Mouse (Mus musculus): ENCODE measurements around the gene Timp2. TPM values are rescaled to one million over a fixed set of nuclear protein-coding genes. Genes with fewer than 3 reads are reported as not detected.
"Not testable (repeated sequence)": the region's sequence is repeated elsewhere in the genome, so short reads cannot be mapped to it uniquely, and the experiment has no call there.

The Timp2 gene
- total RNA-seq, 1 experiment from 2014 or later = 23.0 TPM

- ATAC-seq (replicated peaks in 1 of 2; ENCODE audit: insufficient read depth in 1 of 2, low FRiP score in 2 of 2, low TSS enrichment in 1 of 2, low read depth in 1 of 2, poor library complexity in 2 of 2, severe bottlenecking in 2 of 2) = no peak
Measured at GRCm38 (mm10) chr11:118323974-118324373, 31.6 kb downstream of the Timp2 start.

GRCm38 (mm10) chr11:118322647-118323046, 32.9 kb downstream of the Timp2 start:
- no peak for ATAC-seq (replicated peaks in 1 of 2; ENCODE audit: insufficient read depth in 1 of 2, low FRiP score in 2 of 2, low TSS enrichment in 1 of 2, low read depth in 1 of 2, poor library complexity in 2 of 2, severe bottlenecking in 2 of 2)

- ATAC-seq (replicated peaks in 1 of 2; ENCODE audit: insufficient read depth in 1 of 2, low FRiP score in 2 of 2, low TSS enrichment in 1 of 2, low read depth in 1 of 2, poor library complexity in 2 of 2, severe bottlenecking in 2 of 2) = no peak
Measured at GRCm38 (mm10) chr11:118321971-118322370, 33.6 kb downstream of the Timp2 start.

GRCm38 (mm10) chr11:118321500-118321899, 34.0 kb downstream of the Timp2 start:
- no peak for ATAC-seq (replicated peaks in 1 of 2; ENCODE audit: insufficient read depth in 1 of 2, low FRiP score in 2 of 2, low TSS enrichment in 1 of 2, low read depth in 1 of 2, poor library complexity in 2 of 2, severe bottlenecking in 2 of 2)

- ATAC-seq (replicated peaks in 1 of 2; ENCODE audit: insufficient read depth in 1 of 2, low FRiP score in 2 of 2, low TSS enrichment in 1 of 2, low read depth in 1 of 2, poor library complexity in 2 of 2, severe bottlenecking in 2 of 2) = peak; percentile 40 to 67; a peak in 3 of 4 replicates
Measured at GRCm38 (mm10) chr11:118318678-118319077, 36.9 kb downstream of the Timp2 start.

- ATAC-seq (replicated peaks in 1 of 2; ENCODE audit: insufficient read depth in 1 of 2, low FRiP score in 2 of 2, low TSS enrichment in 1 of 2, low read depth in 1 of 2, poor library complexity in 2 of 2, severe bottlenecking in 2 of 2) = 0 out of 4 replicates have a peak, but pooled peaks of 1 of the 2 experiments have one; percentile 51
Measured at GRCm38 (mm10) chr11:118317129-118317528, 38.4 kb downstream of the Timp2 start.

- no peak for ATAC-seq (replicated peaks in 1 of 2; ENCODE audit: insufficient read depth in 1 of 2, low FRiP score in 2 of 2, low TSS enrichment in 1 of 2, low read depth in 1 of 2, poor library complexity in 2 of 2, severe bottlenecking in 2 of 2)
Measured at GRCm38 (mm10) chr11:118316231-118316806, 39.2 kb downstream of the Timp2 start.

- peak in 1 of 2 experiments; percentile 41; a peak in 1 of 4 replicates for ATAC-seq (replicated peaks in 1 of 2; ENCODE audit: insufficient read depth in 1 of 2, low FRiP score in 2 of 2, low TSS enrichment in 1 of 2, low read depth in 1 of 2, poor library complexity in 2 of 2, severe bottlenecking in 2 of 2)
Measured at GRCm38 (mm10) chr11:118312132-118312723, 43.3 kb downstream of the Timp2 start.

GRCm38 (mm10) chr11:118307962-118308361, 47.6 kb downstream of the Timp2 start:
- not testable (repeated sequence) for ATAC-seq (replicated peaks in 1 of 2; ENCODE audit: insufficient read depth in 1 of 2, low FRiP score in 2 of 2, low TSS enrichment in 1 of 2, low read depth in 1 of 2, poor library complexity in 2 of 2, severe bottlenecking in 2 of 2)

GRCm38 (mm10) chr11:118303959-118304358, 51.6 kb downstream of the Timp2 start:
- ATAC-seq (replicated peaks in 1 of 2; ENCODE audit: insufficient read depth in 1 of 2, low FRiP score in 2 of 2, low TSS enrichment in 1 of 2, low read depth in 1 of 2, poor library complexity in 2 of 2, severe bottlenecking in 2 of 2) = not testable (repeated sequence)

- no peak for ATAC-seq (replicated peaks in 1 of 2; ENCODE audit: insufficient read depth in 1 of 2, low FRiP score in 2 of 2, low TSS enrichment in 1 of 2, low read depth in 1 of 2, poor library complexity in 2 of 2, severe bottlenecking in 2 of 2)
Measured at GRCm38 (mm10) chr11:118298810-118299209, 56.7 kb downstream of the Timp2 start.

- no peak for ATAC-seq (replicated peaks in 1 of 2; ENCODE audit: insufficient read depth in 1 of 2, low FRiP score in 2 of 2, low TSS enrichment in 1 of 2, low read depth in 1 of 2, poor library complexity in 2 of 2, severe bottlenecking in 2 of 2)
Measured at GRCm38 (mm10) chr11:118297967-118298366, 57.6 kb downstream of the Timp2 start.

GRCm38 (mm10) chr11:118295026-118295425, 60.5 kb downstream of the Timp2 start:
- ATAC-seq (replicated peaks in 1 of 2; ENCODE audit: insufficient read depth in 1 of 2, low FRiP score in 2 of 2, low TSS enrichment in 1 of 2, low read depth in 1 of 2, poor library complexity in 2 of 2, severe bottlenecking in 2 of 2) = no peak

GRCm38 (mm10) chr11:118292671-118293070, 62.9 kb downstream of the Timp2 start:
- ATAC-seq (replicated peaks in 1 of 2; ENCODE audit: insufficient read depth in 1 of 2, low FRiP score in 2 of 2, low TSS enrichment in 1 of 2, low read depth in 1 of 2, poor library complexity in 2 of 2, severe bottlenecking in 2 of 2) = no peak

- peak; percentile 97 to 98 for ATAC-seq (replicated peaks in 1 of 2; ENCODE audit: insufficient read depth in 1 of 2, low FRiP score in 2 of 2, low TSS enrichment in 1 of 2, low read depth in 1 of 2, poor library complexity in 2 of 2, severe bottlenecking in 2 of 2)
Measured at GRCm38 (mm10) chr11:118289999-118290889, 65.3 kb downstream of the Timp2 start, which contains the start of gene Usp36. TSS of gene Usp36 (minus strand) at chr11:118290244.

GRCm38 (mm10) chr11:118289562-118289961, 66.0 kb downstream of the Timp2 start:
- ATAC-seq (replicated peaks in 1 of 2; ENCODE audit: insufficient read depth in 1 of 2, low FRiP score in 2 of 2, low TSS enrichment in 1 of 2, low read depth in 1 of 2, poor library complexity in 2 of 2, severe bottlenecking in 2 of 2) = no peak; a peak in 1 of 4 replicates

GRCm38 (mm10) chr11:118289037-118289511, 66.5 kb downstream of the Timp2 start:
- no peak for ATAC-seq (replicated peaks in 1 of 2; ENCODE audit: insufficient read depth in 1 of 2, low FRiP score in 2 of 2, low TSS enrichment in 1 of 2, low read depth in 1 of 2, poor library complexity in 2 of 2, severe bottlenecking in 2 of 2)

- no peak for ATAC-seq (replicated peaks in 1 of 2; ENCODE audit: insufficient read depth in 1 of 2, low FRiP score in 2 of 2, low TSS enrichment in 1 of 2, low read depth in 1 of 2, poor library complexity in 2 of 2, severe bottlenecking in 2 of 2)
Measured at GRCm38 (mm10) chr11:118287573-118287972, 68.0 kb downstream of the Timp2 start.

All from hematopoietic stem cell, adult 5-6 weeks (primary cell).